Mouse (Mus musculus) right cerebral cortex, adult 2 months (tissue): Measurements from ENCODE around the gene Tusc2.

Experiments used
- DNase-seq, 2 experiments: peaks; one replicate each; pipeline ENCODE4 v3.0.0; 2021 to 2022; ENCODE audit warnings: low spot score in 2 of 2

Gene Tusc2

DNA sequence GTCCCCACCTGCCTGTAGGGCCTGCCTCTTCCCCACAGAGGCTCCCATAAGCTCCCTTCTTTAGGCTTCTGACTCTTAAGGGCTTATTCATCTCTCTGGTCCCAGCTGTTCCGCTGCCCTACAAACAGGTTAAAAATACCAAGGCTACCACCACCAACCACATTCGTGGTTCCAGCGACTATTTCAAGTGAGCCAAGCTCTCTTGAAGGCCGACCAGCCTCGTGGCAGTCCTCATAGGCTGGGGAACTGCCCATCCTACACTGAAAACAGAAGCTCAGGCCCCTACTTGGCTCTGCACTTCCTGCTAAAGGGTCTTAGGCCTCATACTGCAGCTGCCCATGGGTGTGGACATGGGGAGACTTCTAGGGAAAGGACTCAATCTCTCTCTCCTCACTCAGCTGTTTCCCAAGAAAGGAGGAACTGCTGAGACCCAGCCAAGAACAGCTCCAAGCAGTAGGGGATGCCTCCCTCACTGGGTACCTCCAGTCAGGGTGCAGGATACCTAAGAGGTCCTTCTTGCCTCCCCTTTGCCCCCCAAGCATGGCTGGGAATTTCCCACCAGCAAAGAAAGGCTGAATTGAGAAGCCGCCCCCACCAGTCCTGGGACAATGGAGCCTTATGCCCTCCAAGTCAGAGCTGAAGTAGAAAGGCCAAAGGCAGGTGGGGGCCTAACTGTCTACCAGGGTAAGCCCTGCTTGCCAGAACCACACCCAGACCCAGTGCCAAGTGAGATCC lies 48.6 kb downstream of the Tusc2 start:
- peak in 1 of 2 experiments; percentile 34 for DNase-seq

GRCm38 (mm10) chr9:107612191-107612944 lies 49.3 kb downstream of the Tusc2 start:
- peak; percentile 98 for DNase-seq

GRCm38 (mm10) chr9:107612945-107613569 lies 50.0 kb downstream of the Tusc2 start:
- no peak for DNase-seq

GRCm38 (mm10) chr9:107615035-107615434 lies 52.0 kb downstream of the Tusc2 start:
- no peak for DNase-seq
